Mouse (Mus musculus) kidney, postnatal 4 days (tissue): ENCODE data around the gene Psmd1.
A peak's percentile ranks its signal among the peaks of the same experiment; 100 is the strongest.

ENCODE experiments used
- DNase-seq, 2 experiments: peaks; one replicate each; pipeline ENCODE4 v3.0.0; 2021; ENCODE audit warnings: mixed read lengths in 2 of 2

The Psmd1 gene

DNA sequence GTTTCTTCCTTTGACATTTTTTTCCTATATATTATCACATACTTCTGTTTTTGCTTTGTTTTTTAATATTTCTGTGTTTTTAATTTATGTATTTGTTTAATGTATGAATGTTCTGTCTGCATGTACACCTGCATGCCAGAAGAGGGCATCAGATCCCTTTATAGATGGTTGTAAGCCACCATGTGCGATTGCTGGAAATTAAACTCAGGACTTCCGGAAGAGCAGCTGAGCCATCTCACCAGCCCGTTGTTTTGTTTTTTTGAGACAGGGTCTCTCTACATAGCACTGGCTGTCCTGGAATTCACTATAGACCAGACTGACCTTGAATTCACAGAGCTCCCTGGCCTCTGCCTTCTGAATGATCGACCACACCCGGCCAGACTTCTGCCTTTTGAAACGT is 1.7 kb upstream of the Psmd1 start:
- DNase-seq = no peak

DNA sequence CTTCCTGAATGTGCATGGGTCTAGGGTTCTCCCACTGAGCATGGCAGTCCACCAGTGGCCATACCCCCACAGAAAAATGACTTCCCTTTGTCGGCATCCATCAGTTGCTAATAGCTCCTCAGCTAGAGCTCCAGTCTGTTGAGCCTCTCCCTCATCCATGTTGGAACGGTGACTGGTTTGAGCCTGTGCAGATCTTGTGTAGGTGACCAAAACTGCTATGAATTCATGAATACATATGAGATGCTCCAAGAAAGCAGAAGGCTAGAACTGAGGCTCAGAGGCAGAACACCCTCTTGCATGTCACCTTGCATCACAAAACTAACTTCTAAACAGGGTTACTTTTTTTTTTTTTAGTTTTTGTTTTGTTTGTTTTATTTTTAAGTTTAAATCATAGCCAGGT is 12.4 kb downstream of the Psmd1 start:
- no peak for DNase-seq

DNA sequence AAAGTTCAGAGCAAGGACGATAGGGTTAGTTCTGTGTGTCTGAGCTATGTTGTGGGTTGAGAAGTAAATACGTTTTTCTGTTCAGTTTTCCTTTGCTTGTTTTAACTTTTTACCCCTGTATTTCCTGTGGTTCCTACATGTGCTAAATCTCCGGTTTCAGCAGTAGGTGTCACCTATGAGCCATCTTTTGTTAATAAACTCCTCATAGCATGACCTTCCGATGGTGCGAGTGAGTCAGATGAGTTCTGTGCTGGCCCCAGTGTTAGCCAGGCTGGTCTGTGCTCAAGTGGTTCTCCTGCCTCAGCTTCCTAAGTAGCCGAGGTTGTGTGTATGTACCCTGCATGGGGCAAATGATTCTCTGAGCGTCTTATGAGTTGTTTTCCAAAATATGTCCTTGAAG is 30.2 kb downstream of the Psmd1 start:
- no peak for DNase-seq

DNA sequence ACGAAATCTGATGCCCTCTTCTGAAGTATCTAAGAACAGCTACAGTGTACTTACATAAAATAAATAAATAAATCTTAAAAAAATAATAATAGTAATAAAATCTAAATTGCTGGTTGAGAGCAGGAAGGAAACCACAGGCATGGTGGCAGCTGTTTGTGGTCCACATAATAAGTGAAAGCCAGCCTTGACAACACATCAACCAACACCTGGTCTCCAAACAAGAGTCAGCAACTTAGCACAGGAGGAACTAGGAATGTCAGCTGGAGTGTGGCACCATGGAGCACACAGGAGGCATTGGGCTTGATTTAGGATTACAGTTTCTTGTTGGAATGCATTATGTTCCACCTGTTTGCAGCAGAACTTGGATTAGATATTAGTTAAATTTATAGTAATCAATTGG is 40.9 kb downstream of the Psmd1 start:
- DNase-seq = no peak

DNA sequence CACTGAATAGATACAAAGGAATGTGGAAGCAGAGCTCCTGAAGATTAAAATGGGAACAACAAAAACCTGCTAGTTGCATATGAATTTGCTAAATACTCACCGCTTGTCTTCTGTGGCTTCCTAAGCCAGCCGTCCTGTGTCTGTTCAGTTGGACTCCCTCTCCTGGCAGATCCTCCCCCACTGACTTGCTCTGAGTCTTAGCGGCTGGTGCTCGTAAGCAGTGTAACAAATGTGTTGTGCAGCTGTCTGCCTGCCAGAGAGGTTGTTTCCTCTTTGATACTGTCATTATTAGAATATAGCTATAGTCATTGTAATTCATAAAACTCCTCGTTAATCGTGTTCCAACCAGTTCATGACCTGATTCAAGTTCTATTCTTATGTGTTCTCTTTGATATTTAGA is 47.6 kb downstream of the Psmd1 start, which contains the start of gene Htr2b:
Htr2b (minus strand) TSS at position 192 of the 400 bp plus-strand sequence.
- peak; percentile 75 to 81 for DNase-seq

DNA sequence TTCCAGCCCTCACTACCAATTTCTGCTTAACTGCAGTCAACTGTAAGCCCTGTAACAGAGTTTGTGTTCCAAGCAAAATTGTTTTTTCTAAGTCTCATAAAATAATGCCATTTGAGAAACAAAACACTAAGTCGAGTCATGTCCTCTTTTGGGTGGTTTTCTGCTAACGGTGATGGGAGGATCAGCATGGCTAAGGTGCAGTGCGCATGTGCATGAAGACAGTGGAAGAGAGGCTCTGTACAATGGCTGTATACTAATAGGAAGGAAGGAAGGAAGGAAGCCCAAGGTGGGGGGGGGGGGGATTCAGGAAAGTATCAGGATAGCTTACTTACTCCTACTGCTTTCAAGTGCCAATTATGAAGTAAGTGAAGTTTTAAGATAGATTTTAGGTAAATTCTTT is 50.0 kb downstream of the Psmd1 start:
- peak in 1 of 2 experiments; percentile 23 for DNase-seq

DNA sequence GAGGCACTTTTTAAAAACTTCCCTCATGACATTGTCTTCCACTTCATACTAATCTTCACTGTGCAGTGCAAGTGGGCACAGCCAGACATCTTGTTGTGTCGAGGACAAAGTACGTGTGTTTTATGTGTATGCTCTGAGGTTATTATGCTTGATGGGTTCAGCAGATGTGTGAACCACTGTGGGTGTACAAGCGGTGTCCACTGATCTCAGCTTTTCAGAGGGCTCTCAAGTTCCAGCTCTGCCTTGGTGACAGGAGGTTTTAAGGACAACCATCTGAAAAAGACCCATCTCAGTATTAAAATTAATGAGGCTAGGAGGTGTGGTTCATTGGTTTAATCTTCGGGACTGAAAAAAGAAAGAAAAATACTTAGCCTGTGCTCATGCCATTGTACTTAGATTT is 55.4 kb downstream of the Psmd1 start:
- no peak for DNase-seq

DNA sequence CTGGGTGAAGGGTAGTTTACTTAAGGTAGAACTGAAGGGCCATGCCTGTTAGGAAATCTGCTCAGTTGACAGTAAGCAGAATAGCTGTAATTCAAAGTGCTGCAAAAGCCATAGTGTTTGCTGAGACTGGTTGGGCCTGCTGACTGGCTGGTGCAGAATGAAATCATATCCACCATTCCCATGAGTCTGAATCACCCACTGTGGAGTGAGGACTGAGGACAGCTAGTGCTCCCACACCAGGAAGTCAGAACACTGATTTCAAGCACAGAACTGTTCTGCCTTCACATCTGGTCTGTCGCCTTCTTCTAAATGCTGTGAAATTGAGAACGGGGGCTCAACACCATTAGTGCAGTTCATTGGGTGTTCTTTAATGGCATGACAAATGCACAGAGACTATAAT is 61.8 kb downstream of the Psmd1 start:
- no peak for DNase-seq

DNA sequence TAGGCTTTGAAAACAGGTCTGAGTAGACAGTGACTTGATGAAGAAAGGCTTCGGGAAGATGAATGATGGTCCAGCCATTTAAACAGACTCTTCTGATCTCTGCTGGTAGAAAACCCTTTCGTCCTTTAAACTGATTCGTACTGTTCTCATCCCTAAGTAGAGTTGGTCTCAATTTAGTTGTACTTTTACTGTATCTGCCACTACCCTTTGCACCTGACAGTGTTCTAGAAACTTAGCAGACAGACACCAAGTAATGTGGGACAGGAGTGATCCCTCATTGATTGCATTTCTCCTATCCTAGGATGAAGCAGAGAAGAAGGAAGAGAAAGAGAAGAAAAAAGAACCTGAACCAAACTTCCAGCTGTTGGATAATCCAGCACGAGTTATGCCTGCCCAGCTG is 69.2 kb downstream of the Psmd1 start, which contains the start of gene Gm21972:
Gm21972 (plus strand) TSS at position 301 of the 400 bp plus-strand sequence.
- no peak for DNase-seq

DNA sequence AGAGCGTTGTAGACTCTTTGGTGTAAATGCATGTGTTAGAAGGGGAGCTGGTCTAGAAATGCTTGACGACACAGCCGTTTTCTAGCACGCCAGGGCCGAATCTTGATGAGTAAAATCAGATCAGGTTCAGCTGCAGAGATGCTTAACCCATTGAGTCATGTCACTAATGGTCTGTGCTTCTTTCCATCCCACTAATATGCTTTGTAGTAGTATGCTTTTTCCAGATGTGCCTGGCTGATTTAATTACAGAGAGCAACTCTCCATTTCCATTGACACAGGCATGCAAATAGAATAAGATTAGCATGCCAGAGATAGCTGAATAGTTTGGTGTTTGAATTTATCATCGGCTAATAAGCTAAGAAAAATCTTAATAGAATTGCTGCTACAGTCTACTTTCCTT is 71.1 kb downstream of the Psmd1 start:
- DNase-seq = no peak

DNA sequence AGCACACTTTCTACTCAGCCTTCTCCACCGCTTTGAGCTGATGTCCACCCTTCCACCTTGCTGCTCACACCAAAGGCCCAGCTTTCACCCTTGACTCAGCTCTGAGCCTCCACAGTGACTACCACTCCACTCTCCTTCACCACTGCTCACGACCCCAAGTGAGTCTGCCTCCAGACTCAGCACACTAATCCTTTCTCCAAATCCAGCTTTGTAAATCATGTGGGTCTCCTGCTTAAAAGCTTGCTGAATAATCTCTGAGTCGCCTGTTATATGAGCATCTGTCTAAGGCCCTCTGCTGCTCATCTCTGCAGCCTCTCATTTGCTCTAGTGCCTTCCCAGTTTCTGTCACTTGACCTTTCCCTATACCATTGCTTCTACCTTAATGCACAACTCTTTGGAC is 76.9 kb downstream of the Psmd1 start:
- DNase-seq = no peak

DNA sequence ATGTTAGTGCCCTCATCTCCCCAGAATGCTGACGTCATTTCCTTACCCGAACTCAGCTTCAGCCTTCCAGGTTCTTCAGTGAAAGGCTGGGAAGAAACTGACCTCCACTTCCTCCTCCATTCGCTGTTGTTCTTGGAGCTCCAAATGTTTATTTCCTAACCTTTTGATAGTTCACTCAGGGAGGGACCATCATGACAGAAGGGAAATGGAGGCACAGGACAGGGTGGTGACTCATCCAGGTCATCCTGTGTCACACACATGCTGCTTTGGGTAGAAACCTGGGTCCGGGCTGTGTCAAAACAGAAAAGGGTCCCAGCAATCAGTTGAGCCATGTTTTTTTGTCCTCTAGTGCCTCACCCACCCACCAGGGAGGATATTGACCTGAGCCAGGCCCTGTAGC is 79.0 kb downstream of the Psmd1 start:
- no peak for DNase-seq

DNA sequence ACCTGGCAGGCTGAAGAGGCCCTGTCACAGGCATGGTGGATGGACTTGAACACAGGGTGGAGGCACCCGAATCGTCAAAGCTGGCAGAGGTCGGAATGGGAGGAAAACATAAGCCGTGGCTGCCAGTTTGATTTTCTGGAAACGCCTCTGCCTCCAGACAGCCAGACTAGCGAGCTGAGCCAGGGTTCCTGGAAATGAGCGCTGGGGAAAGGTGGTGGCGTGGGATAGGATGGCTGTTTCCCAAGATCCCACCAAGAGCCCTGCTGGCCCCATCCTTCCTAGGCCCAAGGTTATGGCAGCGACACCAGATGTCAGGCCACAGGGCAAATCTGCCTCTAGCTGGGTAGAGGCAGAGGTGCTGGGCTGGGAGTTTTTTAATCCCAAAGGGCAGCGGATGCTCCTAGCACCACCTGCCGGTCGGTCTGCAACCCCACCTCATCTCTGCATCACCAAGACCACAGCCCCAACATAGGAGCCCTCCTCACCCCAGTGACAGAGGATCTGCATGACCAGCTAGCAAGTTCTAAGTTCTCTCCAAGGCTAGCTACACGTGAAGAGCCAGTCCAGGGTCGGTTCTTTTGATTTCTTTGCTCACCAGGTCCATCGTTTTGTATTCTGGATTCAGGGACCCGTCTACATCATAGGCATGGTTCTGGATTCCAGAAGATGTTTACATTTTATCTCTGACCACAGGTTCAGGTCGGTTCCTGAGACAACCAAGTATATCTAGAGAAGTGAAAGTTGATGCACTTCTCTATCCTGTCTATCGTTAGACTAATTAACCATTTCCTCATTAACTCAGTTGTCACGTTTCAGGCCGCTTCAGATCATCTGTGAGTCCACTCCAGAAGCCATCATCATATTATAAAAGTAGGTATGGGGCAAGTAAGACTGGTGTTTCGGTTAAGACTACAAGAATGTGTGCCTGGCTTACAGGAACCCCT is 80.1 kb downstream of the Psmd1 start:
- peak; percentile 41 to 52 for DNase-seq

DNA sequence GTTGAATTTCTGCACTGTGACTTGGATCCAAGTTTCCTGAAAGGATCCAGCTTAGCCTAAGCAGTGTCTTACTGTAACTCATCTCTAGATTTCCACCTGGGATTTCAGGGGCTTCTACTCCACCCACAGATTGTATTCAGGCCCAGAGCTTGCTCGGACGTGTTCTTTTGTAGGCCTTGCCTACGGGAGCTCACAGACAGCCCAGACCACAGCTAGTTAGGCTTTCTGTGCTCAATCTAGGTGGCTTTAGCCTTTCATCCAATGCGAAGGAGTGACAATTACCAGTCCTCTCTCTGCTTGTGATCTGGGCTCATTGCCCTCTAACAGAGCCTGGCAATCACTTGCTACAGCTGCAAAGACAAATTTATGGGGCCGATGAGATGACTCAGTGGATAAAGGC is 82.1 kb downstream of the Psmd1 start:
- no peak for DNase-seq

DNA sequence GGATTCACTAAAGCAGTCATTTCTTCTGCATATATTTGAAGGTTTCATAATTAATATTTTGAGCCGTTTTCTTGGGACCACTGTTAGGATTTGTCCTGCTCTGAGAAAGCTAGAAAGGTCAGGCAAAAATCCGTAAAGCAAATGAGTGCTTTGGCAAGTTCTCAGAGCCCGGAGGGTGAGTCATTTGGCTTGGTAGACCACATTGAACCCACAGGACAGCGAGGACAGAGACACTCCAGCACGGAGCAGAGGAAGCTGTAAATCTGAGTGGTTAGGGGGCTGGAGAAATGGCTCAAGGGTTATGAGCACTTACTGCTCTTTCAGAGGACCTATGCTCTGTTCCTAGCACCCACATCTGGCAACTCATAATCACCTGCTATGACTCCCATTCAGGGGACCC is 83.4 kb downstream of the Psmd1 start:
- DNase-seq = no peak

DNA sequence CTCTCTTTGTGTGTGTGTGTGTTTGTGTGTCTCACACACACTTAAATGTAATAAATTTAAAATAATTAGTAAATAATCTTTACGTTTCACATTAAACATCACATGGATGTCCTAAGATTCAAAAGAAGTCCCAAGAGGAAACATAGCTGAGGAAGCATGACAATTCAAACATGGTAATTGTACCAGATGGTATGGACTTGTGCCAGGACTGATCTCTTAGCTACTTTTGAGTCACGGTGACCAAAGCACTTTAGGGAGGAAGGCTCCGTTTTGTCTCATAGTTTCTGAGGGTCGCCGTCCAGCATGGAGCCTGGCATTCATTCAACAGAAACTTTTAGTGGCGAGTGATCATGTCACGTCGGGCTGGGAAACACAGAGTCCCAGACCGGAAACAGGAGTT is 84.0 kb downstream of the Psmd1 start:
- DNase-seq = no peak

DNA sequence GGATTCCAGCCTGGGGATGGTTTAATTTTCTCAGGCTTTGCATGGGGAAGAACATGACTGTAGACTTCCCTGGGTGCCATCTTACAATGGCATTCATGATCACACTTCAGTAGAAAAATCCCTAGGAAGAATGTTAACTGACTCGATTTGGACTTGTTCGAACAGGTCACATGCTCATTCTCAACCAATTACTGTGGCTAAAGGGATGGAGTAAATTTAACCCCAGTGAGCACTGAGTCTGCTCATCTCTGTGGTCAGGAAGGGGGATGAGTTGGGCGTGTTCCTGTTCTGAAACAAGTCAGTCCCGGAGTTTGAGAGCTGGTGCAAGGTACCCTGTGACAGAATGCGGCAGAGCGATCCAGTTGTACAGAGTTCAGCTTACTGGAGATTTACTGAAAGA is 86.7 kb downstream of the Psmd1 start:
- DNase-seq = no peak

DNA sequence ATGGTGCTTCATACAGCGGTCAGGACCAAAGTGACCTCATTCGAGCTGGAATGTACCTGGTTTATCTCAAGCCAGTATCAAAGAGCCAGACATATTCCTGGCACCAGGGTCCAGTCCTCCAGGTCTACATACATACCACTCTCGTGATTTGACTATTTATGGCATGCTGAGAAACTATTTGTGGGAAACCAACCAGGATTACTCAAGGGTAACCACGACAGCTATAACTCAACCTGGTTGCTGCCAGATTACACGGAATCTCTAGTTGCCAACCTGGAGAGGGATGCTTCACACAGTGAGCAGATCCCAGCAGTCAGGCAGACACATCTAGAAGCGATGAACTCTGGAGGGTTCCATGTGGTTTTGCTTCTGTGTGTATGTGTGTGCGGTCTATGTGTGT is 87.2 kb downstream of the Psmd1 start:
- DNase-seq = no peak

DNA sequence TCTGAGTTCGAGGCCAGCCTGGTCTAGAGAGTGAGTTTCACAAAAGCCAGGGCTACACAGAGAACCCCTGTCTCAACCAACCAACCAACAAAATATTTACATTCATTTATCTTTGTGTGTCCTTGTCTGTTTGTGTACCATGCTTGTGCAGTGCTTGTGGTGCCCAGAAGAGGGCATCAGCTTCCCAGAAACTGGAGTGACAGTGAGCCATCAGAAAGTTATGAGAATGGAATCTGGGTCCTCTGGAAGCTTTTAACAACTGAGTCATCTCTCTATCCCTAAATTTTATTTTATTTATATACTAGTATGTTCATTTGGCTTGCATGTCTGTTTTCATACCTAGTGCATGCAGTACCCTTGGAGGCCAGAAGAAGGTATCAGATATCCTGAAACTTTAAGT is 88.4 kb downstream of the Psmd1 start:
- DNase-seq = peak in 1 of 2 experiments; percentile 18

DNA sequence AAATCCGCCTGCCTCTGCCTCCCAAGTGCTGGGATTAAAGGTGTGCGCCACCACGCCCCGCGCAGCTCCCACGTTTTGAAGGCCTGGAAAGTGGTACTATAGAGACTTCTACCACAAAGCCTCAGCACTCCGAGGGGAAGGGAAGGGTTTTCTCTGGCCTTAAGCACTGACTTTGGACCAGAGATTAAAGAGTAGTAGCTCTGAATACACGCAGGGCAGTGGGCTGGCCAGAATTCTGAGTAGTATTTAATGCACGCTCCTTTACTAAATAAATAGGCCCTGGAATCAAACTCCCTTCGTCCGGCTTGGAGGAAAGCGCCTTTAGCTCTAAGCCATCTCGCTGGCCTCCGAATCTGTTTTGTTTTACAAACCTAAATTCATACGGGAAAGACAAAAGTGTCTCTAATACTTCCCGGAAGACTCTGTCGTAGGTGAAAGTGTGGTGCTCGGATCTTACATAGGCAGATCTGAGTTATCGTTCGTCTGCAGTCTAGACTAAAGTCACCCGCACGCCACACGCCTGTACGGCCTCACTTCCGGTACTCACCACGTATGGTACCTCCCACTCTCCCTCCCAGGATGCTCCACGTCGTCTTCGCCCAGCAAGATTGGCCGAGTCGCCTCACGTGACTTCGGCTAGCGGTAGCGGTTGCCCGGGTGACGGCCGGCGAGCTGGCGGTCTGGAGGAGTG is 90.1 kb downstream of the Psmd1 start, which contains the start of gene Armc9:
Armc9 (plus strand) TSS at position 648 of the 691 bp plus-strand sequence.
- peak; percentile 96 to 97 for DNase-seq

DNA sequence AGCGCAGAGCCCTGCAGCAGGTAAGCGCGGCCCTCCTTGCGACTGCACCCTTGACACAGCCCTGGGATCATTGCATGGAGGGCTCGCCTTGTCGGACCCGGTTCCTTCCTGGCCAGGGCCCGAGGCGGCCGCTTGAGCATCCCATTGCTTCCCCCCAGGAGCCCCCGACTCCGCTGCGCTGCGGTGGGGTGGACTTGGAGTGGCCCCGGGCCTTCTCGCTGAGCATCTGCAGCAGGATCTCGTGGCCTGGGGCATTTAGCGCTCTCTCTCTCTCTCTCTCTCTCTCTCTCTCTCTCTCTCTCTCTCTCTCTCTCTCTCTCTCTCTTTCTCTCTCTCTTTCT is 90.6 kb downstream of the Psmd1 start:
- no peak for DNase-seq

DNA sequence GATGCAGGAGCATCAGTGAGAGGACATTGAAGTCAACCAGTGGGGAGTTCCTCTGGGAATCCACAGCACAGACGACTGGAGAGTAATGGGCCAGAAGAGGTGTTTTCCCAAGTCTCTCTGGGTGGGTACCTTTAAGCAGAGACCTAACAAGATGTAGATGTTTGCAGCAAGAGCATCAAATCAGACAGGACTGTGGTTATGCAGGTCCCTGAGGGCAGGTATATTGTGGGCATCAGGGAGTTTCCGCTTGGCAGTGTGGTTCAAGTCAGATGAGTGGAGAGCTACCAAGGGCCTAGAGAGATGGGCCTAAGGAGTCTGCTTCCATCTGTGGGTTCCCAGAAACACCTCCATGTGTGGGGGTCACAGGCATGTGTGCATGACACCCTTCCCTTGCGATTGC is 91.9 kb downstream of the Psmd1 start:
- no peak for DNase-seq

DNA sequence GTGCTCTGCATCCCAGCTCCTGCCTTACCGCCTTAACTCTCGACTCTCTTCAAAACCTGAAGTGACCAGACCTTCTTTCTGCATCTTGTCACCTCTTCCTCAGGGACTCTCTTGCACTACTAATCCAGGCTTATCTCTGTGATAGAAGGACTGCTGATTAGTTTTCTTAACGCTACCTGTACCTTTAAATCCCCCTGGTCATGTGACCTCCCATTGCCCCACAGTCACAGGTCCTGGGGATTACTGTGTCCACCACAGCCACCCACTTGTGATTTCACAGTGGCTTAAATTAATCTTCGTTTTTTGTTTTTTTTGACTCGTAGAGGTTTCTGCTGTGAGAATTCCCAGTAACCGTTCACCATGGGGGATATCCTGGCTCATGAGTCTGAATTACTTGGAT is 92.4 kb downstream of the Psmd1 start:
- DNase-seq = no peak

DNA sequence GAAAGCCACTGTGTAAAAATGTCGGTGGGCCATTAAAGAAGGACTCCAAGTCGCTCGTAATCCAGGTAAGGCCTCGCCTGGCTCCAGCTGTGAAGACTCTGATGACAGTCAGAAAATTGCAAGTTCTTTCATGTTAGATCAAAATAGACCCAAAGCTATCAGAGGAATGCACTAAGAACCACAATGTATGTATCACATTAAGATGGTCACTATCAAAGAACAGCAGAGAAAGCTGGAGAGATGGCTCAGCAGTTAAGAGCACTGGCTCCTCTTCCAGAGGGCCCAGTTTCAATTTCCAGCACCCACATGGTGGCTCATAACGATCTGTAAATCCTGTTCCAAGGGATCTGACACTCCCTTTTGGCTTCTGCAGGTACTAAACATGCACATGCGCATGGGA is 95.9 kb downstream of the Psmd1 start:
- no peak for DNase-seq
